Mouse (Mus musculus) limb, embryonic 14.5 days (tissue): ENCODE measurements around the gene Selenbp1. TPM values are rescaled to one million over a fixed set of nuclear protein-coding genes. Genes with fewer than 3 reads are reported as not detected.
"Not testable (repeated sequence)": the region's sequence is repeated elsewhere in the genome, so short reads cannot be mapped to it uniquely, and the experiment has no call there.

Source experiments
- ATAC-seq: fragments of 200-750 bp; cut with Nextera tagmentation; 2 replicates; pipeline ENCODE4 v1.8.0; 2017; ENCODE audit warnings: low read depth, moderate number of reproducible peaks, moderate TSS enrichment; ENCODE audit not compliant: low FRiP score
- DNase-seq: peaks from one replicate; pipeline ENCODE4 v3.0.0-alpha.2; 2015; ENCODE audit warnings: low spot score
- H3K27ac ChIP-seq: fragments of 300-500 bp; sonication (generic); replicated peaks from 2 replicates; pipeline ENCODE4 v1.5.1; 2014; ENCODE audit warnings: low read depth, mild to moderate bottlenecking, low read length, moderate library complexity, mixed read lengths
- H3K27me3 ChIP-seq: fragments of 300-500 bp; sonication (generic); 2 replicates; pipeline ENCODE4 v1.6.1; 2014; ENCODE audit warnings: low read length, mixed read lengths; ENCODE audit not compliant: control insufficient read depth, insufficient read depth
- H3K36me3 ChIP-seq: fragments of 300-500 bp; sonication (generic); 2 replicates; pipeline ENCODE4 v1.6.1; 2014; ENCODE audit warnings: mild to moderate bottlenecking, low read length, moderate library complexity, mixed read lengths; ENCODE audit not compliant: control insufficient read depth, insufficient read depth
- H3K4me1 ChIP-seq: fragments of 300-500 bp; sonication (generic); 2 replicates; pipeline ENCODE4 v1.6.1; 2014; ENCODE audit warnings: antibody characterized with exemption, low read length, mixed read lengths; ENCODE audit not compliant: control insufficient read depth, insufficient read depth
- H3K4me2 ChIP-seq: fragments of 300-500 bp; sonication (generic); replicated peaks from 2 replicates; pipeline ENCODE4 v1.6.1; 2014; ENCODE audit warnings: low read depth, mild to moderate bottlenecking, low read length, moderate library complexity; ENCODE audit not compliant: severe bottlenecking
- H3K4me3 ChIP-seq: fragments of 300-500 bp; sonication (generic); replicated peaks from 2 replicates; pipeline ENCODE4 v1.5.1; 2014; ENCODE audit warnings: low read length
- H3K9ac ChIP-seq: fragments of 300-500 bp; sonication (generic); 2 replicates; pipeline ENCODE4 v1.6.1; 2014; ENCODE audit warnings: mild to moderate bottlenecking, low read depth, low read length, moderate library complexity; ENCODE audit not compliant: severe bottlenecking
- H3K9me3 ChIP-seq: fragments of 300-500 bp; sonication (generic); 2 replicates; pipeline ENCODE4 v1.6.1; 2016; ENCODE audit warnings: low read length; ENCODE audit not compliant: control insufficient read depth
- POLR2A ChIP-seq: fragments of 200-500 bp; IDR thresholded peaks from 2 replicates; pipeline ENCODE4 v1.8.0; 2012; ENCODE audit warnings: inconsistent platforms, mild to moderate bottlenecking, moderate library complexity, borderline replicate concordance; ENCODE audit not compliant: insufficient read depth, insufficient read length; ENCODE audit errors: extremely low read depth
- WGBS: fragments of 180-500 bp; shearing (Covaris S2); extraction: QIAGEN DNeasy Blood & Tissue Kit; methylation state at CpG from one replicate; pipeline ENCODE4 v1.1.7; 2014; 5-methylcytosine and 5-hydroxymethylcytosine counted together
- polyA plus RNA-seq, 2 experiments: library from polyadenylated mRNA; depleted of rRNA in 1 of 2; stranded (reverse) in 1 of 2; unstranded in 1 of 2; fragments of >200 nt; fragmentation: Nextera tagmentation in 1 of 2; extraction: Ambion mirVana in 1 of 2; gene quantifications; 2 replicates each; pipeline versions ENCODE4 v1.2.1 to v1.2.3; 2012 to 2014

Selenbp1 gene
- polyA plus RNA-seq, 2 experiments = 28.7 to 29.5 TPM

DNA sequence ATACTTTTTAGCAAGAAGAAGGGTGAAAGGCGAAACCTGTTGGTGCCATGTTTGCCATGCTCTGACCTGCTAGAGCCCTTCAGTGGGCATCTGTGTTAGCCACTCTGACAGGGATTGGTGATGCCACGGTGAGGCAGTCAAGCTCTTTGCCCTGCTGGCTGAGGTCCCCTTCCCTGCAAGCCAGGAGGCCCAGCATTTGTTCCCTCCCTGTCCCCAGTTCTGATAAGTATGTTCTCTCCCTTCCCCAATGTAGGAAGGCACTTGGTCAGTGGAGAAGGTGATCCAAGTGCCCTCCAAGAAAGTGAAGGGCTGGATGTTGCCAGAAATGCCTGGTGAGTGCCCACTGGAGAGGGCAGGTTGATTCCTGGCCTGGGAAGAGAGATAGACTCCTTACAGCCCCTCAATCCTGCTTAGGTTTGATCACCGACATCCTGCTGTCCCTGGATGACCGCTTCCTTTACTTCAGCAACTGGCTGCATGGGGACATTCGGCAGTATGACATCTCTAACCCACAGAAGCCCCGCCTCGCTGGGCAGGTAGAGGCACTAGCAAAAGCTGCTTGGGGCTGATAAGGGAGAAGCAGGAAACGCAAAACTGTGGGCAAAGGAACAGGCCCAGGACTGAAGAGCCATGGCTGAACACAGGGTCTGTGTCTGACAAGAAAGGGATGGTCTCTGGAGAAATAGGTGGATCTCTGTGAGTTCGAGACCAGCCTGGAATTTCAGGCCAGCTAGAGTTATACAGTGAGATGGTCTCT, 9.5 kb downstream of the Selenbp1 start:
- not testable (repeated sequence) for ATAC-seq, H3K4me1 ChIP-seq, H3K4me3 ChIP-seq, DNase-seq, H3K9ac ChIP-seq, H3K27ac ChIP-seq, H3K4me2 ChIP-seq, H3K36me3 ChIP-seq, H3K27me3 ChIP-seq, H3K9me3 ChIP-seq
- WGBS = 80% methylated on average over 5 of the region's 9 CpGs

- H3K9me3 ChIP-seq, H3K36me3 ChIP-seq, H3K9ac ChIP-seq, H3K27ac ChIP-seq, DNase-seq, H3K4me3 ChIP-seq, H3K4me2 ChIP-seq, H3K27me3 ChIP-seq, H3K4me1 ChIP-seq, ATAC-seq: not testable (repeated sequence)
- WGBS = 44% methylated on average over 4 of the region's 4 CpGs
Measured at GRCm38 (mm10) chr3:94943706-94944105, 10.8 kb downstream of the Selenbp1 start.

GRCm38 (mm10) chr3:94948066-94948614, 15.3 kb downstream of the Selenbp1 start:
- WGBS = 61% methylated on average over 3 of the region's 3 CpGs
- 0 out of 2 replicates have a peak, but pooled peaks cover 2% of the 10 kb centered on the region for H3K4me1 ChIP-seq

GRCm38 (mm10) chr3:94949645-94950044, 16.8 kb downstream of the Selenbp1 start:
- no peak overlapping the region for H3K4me2 ChIP-seq
- no peak overlapping the region for H3K27ac ChIP-seq
- no peak overlapping the region for H3K4me3 ChIP-seq
- ATAC-seq (no peak), DNase-seq (no peak)
- H3K36me3 ChIP-seq = no peaks in the 10 kb centered on the region
- 79% methylated on average over 3 of the region's 3 CpGs for WGBS
- 0 out of 2 replicates have a peak, but pooled peaks cover 2% of the 10 kb centered on the region for H3K4me1 ChIP-seq
- H3K9me3 ChIP-seq = no peaks in the 10 kb centered on the region
- H3K9ac ChIP-seq = no peak overlapping the region
- TF ChIP-seq POLR2A = no peak
- no peaks in the 10 kb centered on the region for H3K27me3 ChIP-seq

More at GRCm38 (mm10) chr3:94948066-94948614, 15.3 kb downstream of the Selenbp1 start:
- no peak overlapping the region for H3K27ac ChIP-seq
- H3K9me3 ChIP-seq = no peaks in the 10 kb centered on the region
- H3K4me2 ChIP-seq = no peak overlapping the region
- no peak overlapping the region for H3K9ac ChIP-seq
- no peaks in the 10 kb centered on the region for H3K36me3 ChIP-seq
- no peak for TF ChIP-seq POLR2A
- ATAC-seq = no peak
- H3K27me3 ChIP-seq = no peaks in the 10 kb centered on the region
- DNase-seq = no peak
- no peak overlapping the region for H3K4me3 ChIP-seq

GRCm38 (mm10) chr3:94952806-94953205, 19.9 kb downstream of the Selenbp1 start:
- Histone ChIP-seq H3K36me3 (peaks cover 27% of the 10 kb centered on the region), H3K9me3 (no peaks in the 10 kb centered on the region), H3K4me2 (peak overlapping the region; percentile 60), H3K27me3 (no peaks in the 10 kb centered on the region), H3K4me1 (peaks cover 12% of the 10 kb centered on the region; the same call in 1 of the 2 replicates), H3K27ac (peak overlapping the region; percentile 97; the same call in 1 of the 2 replicates), H3K4me3 (peak overlapping the region; percentile 80), H3K9ac (no peak overlapping the region)
- TF ChIP-seq POLR2A = no peak
- 34% methylated on average over 5 of the region's 5 CpGs for WGBS
- DNase-seq = peak; percentile 22
- ATAC-seq = no peak
